Mouse (Mus musculus): ENCODE measurements around the gene Zfand4. TPM values are rescaled to one million over a fixed set of nuclear protein-coding genes. Genes with fewer than 3 reads are reported as not detected.
A peak's percentile ranks its signal among the peaks of the same experiment; 100 is the strongest.
"Not testable (repeated sequence)": the region's sequence is repeated elsewhere in the genome, so short reads cannot be mapped to it uniquely, and the experiment has no call there.

Zfand4 gene
- 0.32 and 0.89 TPM in 2 replicates for polyA plus RNA-seq (2012; rRNA removed)

DNA sequence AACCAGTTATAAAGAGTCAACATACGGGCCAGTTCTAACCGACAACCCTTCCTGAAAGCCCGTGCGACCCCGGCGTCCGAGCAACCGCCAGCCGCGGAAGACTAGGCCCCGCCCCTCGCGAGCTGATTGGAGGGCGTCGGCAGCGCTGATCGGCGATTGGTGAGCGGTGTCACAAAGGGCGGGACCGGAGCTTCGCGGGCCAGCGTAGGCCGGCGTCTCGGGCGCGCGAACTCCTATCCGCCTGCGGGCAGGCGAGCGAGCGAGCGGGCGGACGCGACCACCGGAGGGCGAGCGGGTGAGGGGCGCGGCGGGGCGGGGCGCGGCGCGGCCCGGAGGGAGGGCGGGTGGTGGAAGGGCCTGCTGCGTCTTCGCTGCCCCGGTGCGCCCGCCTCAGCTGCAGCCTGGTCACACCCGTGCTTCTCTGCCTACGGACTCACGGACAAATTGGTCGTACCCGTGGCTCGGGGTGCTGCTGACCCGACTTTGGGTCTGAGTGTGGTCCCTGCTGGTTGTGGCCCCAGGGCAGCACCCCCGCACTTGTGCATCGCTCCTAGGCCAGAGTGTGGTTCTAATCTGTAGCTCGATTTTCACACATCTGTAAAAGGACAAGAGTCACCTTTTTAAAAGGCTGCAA, at the start of gene Zfand4:
TSS of gene Zfand4 (plus strand) at position 205 of the 634 bp plus-strand sequence.
- peak within 1 kb of the TSS; percentile 75 for H3K4me3 ChIP-seq (replicated peaks; ENCODE audit: extremely low read depth, low read depth, low read length)
- under 1% methylated on average over 57 of the region's 67 CpGs for WGBS
- TF ChIP-seq CTCF (IDR thresholded peaks at IDR 0.05; ENCODE audit: insufficient read depth, low read length) (no peak), POLR2A (IDR thresholded peaks at IDR 0.05; ENCODE audit: borderline replicate concordance, extremely low read depth, low read depth, low read length) (peak; percentile 30; the same call in 1 of the 2 replicates)
- peak; percentile 92 for DNase-seq
- peaks cover 3% of the 10 kb centered on the region; the same call in 1 of the 2 replicates for H3K4me1 ChIP-seq (ENCODE audit: control insufficient read depth, insufficient read depth, low read length)

- TF ChIP-seq POLR2A (IDR thresholded peaks at IDR 0.05; ENCODE audit: borderline replicate concordance, extremely low read depth, low read depth, low read length) (no peak), CTCF (IDR thresholded peaks at IDR 0.05; ENCODE audit: insufficient read depth, low read length) (no peak)
- no peaks in the 10 kb centered on the region for H3K4me1 ChIP-seq (ENCODE audit: control insufficient read depth, insufficient read depth, low read length)
- DNase-seq: no peak
- no peak overlapping the region for H3K4me3 ChIP-seq (replicated peaks; ENCODE audit: extremely low read depth, low read depth, low read length)
- WGBS: 67% methylated on average over 11 of the region's 11 CpGs
These were observed 36.3 kb upstream of the Zfand4 start for GRCm38 (mm10) chr6:116227767-116228166.

DNA sequence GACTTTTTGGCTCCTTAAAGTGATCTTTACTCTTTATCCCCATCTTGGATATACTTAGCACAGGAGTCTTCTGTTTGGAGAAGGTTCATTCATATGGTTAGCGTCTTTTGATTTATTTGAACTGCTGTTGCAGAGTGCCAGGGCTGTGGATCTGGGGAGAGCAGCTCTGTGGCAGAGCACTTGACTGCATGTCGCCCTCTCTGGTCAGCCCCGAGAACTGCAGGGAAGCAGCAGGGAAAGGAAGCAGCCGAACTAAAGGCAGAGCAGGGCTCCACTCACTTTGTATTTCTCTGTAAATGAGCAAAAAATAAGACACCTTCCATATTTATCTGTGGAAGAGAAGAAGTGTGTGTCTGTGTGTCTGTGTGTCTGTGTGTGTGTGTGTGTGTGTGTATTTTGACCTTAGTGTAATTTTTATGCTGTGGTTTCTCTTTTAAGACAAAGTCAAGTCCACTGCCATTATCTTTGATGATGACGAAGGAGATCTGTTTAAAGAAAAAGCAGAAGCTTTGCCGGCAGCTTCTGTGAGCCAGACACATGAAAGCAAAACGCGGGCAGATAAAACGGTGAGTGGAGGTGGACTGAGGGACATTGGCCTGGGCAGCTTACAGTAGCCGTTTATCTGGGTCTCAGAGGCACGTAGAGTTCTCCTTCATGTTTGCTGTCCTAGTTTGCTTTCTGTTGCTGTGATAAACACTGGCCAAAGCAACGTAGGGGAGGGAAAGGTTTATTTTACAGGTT, 35.1 kb upstream of the Zfand4 start:
- TF ChIP-seq POLR2A (IDR thresholded peaks at IDR 0.05; ENCODE audit: borderline replicate concordance, extremely low read depth, low read depth, low read length): no peak
- peak; percentile 98 for TF ChIP-seq CTCF (IDR thresholded peaks at IDR 0.05; ENCODE audit: insufficient read depth, low read length)
- WGBS: 54% methylated on average over 12 of the region's 12 CpGs

DNA sequence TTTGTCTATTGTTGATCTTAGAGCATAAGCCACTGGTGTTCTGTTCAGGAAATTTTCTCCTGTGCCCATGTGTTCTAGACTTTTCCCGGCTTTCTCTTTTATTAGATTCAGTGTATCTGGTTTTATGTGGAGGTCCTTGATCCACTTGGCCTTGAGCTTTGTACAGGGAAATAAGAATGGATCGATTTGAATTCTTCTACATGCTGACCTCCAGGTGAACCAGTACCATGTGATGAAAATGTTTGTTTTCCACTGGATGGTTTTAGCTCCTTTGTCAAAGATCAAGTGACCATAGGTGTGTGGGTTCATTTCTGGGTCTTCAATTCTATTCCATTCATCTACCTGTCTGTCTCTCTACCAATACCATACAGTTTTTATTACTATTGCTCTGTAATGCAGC, 29.2 kb upstream of the Zfand4 start:
- 88% methylated on average over 2 of the region's 2 CpGs for WGBS
- not testable (repeated sequence) for H3K4me3 ChIP-seq (replicated peaks; ENCODE audit: extremely low read depth, low read depth, low read length); H3K4me1 ChIP-seq (ENCODE audit: control insufficient read depth, insufficient read depth, low read length); DNase-seq

More for the DNA sequence above, 35.1 kb upstream of the Zfand4 start:
- Histone ChIP-seq H3K4me1 (ENCODE audit: control insufficient read depth, insufficient read depth, low read length) (no peaks in the 10 kb centered on the region), H3K4me3 (replicated peaks; ENCODE audit: extremely low read depth, low read depth, low read length) (no peak overlapping the region)
- DNase-seq: peak; percentile 64

DNA sequence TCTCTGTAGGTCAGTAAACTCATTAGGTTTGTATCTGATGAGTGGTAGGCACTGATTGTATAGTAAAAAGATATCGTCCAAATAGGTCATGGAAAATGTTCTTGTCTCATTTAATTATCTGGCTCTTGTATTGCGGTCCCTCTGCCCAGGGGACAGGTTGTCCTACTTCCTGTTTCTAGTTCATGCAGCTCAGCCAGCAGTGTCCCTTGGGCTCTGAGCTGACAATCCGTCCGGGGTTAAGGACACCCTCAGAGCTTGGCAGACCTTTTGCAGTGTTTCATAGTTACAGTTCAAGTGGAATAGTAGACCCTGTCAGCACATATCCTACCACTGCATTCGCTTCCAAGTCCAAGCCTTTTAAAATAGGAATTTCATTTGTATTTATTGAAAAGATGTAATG, 28.7 kb upstream of the Zfand4 start:
- no peaks in the 10 kb centered on the region for H3K4me1 ChIP-seq (ENCODE audit: control insufficient read depth, insufficient read depth, low read length)
- no peak for DNase-seq
- TF ChIP-seq CTCF (IDR thresholded peaks at IDR 0.05; ENCODE audit: insufficient read depth, low read length) (no peak), POLR2A (IDR thresholded peaks at IDR 0.05; ENCODE audit: borderline replicate concordance, extremely low read depth, low read depth, low read length) (no peak)
- WGBS: 89% methylated on average over 5 of the region's 5 CpGs
- no peak overlapping the region for H3K4me3 ChIP-seq (replicated peaks; ENCODE audit: extremely low read depth, low read depth, low read length)

- DNase-seq: no peak
- no peaks in the 10 kb centered on the region for H3K4me1 ChIP-seq (ENCODE audit: control insufficient read depth, insufficient read depth, low read length)
- 88% methylated on average over 5 of the region's 5 CpGs for WGBS
- H3K4me3 ChIP-seq (replicated peaks; ENCODE audit: extremely low read depth, low read depth, low read length): no peak overlapping the region
- TF ChIP-seq POLR2A (IDR thresholded peaks at IDR 0.05; ENCODE audit: borderline replicate concordance, extremely low read depth, low read depth, low read length): no peak
- TF ChIP-seq CTCF (IDR thresholded peaks at IDR 0.05; ENCODE audit: insufficient read depth, low read length): no peak
These were observed 25.9 kb upstream of the Zfand4 start for GRCm38 (mm10) chr6:116238083-116238482.

GRCm38 (mm10) chr6:116240371-116240770, 23.7 kb upstream of the Zfand4 start:
- DNase-seq: no peak
- 77% methylated on average over 2 of the region's 2 CpGs for WGBS
- Histone ChIP-seq H3K4me1 (ENCODE audit: control insufficient read depth, insufficient read depth, low read length) (no peaks in the 10 kb centered on the region), H3K4me3 (replicated peaks; ENCODE audit: extremely low read depth, low read depth, low read length) (no peak overlapping the region)
- TF ChIP-seq CTCF (IDR thresholded peaks at IDR 0.05; ENCODE audit: insufficient read depth, low read length): no peak
- no peak for TF ChIP-seq POLR2A (IDR thresholded peaks at IDR 0.05; ENCODE audit: borderline replicate concordance, extremely low read depth, low read depth, low read length)

- Histone ChIP-seq H3K4me1 (ENCODE audit: control insufficient read depth, insufficient read depth, low read length) (peaks cover 3% of the 10 kb centered on the region; the same call in 1 of the 2 replicates), H3K4me3 (replicated peaks; ENCODE audit: extremely low read depth, low read depth, low read length) (no peak overlapping the region)
- 93% methylated on average over 4 of the region's 4 CpGs for WGBS
- TF ChIP-seq CTCF (IDR thresholded peaks at IDR 0.05; ENCODE audit: insufficient read depth, low read length) (no peak), POLR2A (IDR thresholded peaks at IDR 0.05; ENCODE audit: borderline replicate concordance, extremely low read depth, low read depth, low read length) (no peak)
- no peak for DNase-seq
These were observed 4.4 kb upstream of the Zfand4 start for GRCm38 (mm10) chr6:116259649-116260048.

DNA sequence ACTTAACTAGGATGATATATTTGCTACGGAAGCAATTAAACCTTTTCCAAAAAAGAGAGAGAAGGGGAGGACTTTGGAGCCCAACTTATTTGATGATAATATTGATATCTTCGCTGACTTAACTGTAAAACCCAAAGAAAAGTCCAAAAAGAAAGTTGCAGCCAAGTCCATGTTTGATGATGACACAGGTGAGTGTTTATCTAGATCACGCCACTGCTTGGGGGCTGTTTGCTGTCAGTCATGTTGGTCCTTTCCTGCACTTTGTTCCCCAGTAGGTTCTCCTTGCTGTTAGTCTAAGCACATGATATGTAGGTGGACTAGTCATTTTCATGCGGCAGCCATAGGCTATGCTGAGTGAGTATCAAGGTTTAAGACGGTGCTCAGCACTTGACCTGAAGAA, 3.5 kb upstream of the Zfand4 start:
- H3K4me3 ChIP-seq (replicated peaks; ENCODE audit: extremely low read depth, low read depth, low read length): no peak overlapping the region
- peaks cover 3% of the 10 kb centered on the region; the same call in 1 of the 2 replicates for H3K4me1 ChIP-seq (ENCODE audit: control insufficient read depth, insufficient read depth, low read length)
- TF ChIP-seq CTCF (IDR thresholded peaks at IDR 0.05; ENCODE audit: insufficient read depth, low read length) (no peak), POLR2A (IDR thresholded peaks at IDR 0.05; ENCODE audit: borderline replicate concordance, extremely low read depth, low read depth, low read length) (no peak)
- no peak for DNase-seq
- 91% methylated on average over 5 of the region's 5 CpGs for WGBS

DNA sequence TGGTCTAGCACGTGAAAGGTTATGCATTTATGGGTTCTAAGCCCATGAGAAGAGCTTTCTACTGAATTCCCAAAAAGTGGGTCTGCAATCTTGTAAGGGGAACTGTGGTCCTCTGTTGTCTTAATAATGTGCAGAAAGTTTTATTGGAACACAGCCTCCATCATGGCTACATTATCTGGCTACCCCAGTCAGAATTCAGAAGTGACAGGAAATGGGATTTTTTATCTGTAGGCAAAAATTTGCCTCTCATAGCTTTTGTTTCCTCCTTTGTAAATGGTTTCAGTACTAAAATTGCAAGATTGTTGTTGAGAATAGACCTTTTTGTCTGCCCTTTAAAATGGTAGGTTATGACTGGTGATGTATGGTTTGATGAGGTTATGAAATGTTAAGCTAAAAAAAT, 1.2 kb upstream of the Zfand4 start:
- no peak overlapping the region for H3K4me3 ChIP-seq (replicated peaks; ENCODE audit: extremely low read depth, low read depth, low read length)
- TF ChIP-seq CTCF (IDR thresholded peaks at IDR 0.05; ENCODE audit: insufficient read depth, low read length) (no peak), POLR2A (IDR thresholded peaks at IDR 0.05; ENCODE audit: borderline replicate concordance, extremely low read depth, low read depth, low read length) (no peak)
- H3K4me1 ChIP-seq (ENCODE audit: control insufficient read depth, insufficient read depth, low read length): peaks cover 3% of the 10 kb centered on the region; the same call in 1 of the 2 replicates
- no peak for DNase-seq
- 94% methylated on average over 1 of the region's 1 CpGs for WGBS

Data from lung, adult 2 months (tissue).